Mouse (Mus musculus): Measurements from ENCODE around the gene Olfr744. TPM values are rescaled to one million over a fixed set of nuclear protein-coding genes. Genes with fewer than 3 reads are reported as not detected.
"Not testable (repeated sequence)": the region's sequence is repeated elsewhere in the genome, so short reads cannot be mapped to it uniquely, and the experiment has no call there.

Olfr744 gene
- total RNA-seq (2012; rRNA removed) (not detected in 2 replicates), total RNA-seq (2014; rRNA removed) (not detected in 2 replicates), polyA plus RNA-seq (2012; ENCODE audit: insufficient read length, low read depth) (not detected in 2 replicates)

DNA sequence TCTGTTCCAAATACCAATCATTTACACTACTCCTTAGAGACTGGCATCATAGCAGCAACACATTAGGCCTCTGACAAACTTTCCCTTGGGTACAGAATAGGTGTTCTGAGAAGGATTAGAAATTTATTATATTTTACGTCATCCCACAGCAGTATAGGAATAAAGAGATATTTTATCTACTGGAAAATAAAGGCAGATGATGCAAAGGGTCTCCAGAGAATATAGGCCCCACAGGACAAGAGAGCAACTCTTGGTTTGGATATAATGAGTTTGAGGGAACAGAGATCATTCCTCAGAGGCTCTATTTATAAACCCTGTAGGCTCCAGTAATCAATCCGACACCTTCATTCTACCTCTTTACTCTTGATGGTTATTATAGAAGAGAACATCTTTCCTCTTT lies at the start of gene Olfr744:
Olfr744 (plus strand) TSS at position 301 of the 400 bp plus-strand sequence.
- no peaks in the 10 kb centered on the region for H3K36me3 ChIP-seq (replicated peaks in 1 of 2; ENCODE audit: control insufficient read depth in 1 of 2, insufficient read depth in 1 of 2, low read length in 1 of 2)
- H3K79me2 ChIP-seq (replicated peaks; ENCODE audit: control insufficient read depth, extremely low read depth, insufficient read depth, poor library complexity, severe bottlenecking): no peaks in the 10 kb centered on the region
- H3K27ac ChIP-seq (ENCODE audit: insufficient read depth, low read depth): no peak within 1 kb of the TSS
- no peak for DNase-seq (ENCODE audit: extremely low read depth)
- H3K4me3 ChIP-seq (replicated peaks in 1 of 3; ENCODE audit: low read depth in 2 of 3, low read length in 2 of 3, poor library complexity in 1 of 3): no peak within 1 kb of the TSS
- H3K4me2 ChIP-seq (ENCODE audit: insufficient read depth, low read depth, poor library complexity, severe bottlenecking): no peak within 1 kb of the TSS
- TF ChIP-seq TCF12 (IDR thresholded peaks at IDR 0.05; ENCODE audit: low read depth, low read length): no peak
- TF ChIP-seq ETS1 (conservative IDR thresholded peaks at IDR 0.05; ENCODE audit: low read depth, low read length): no peak
- TF ChIP-seq ZNF384 (IDR thresholded peaks at IDR 0.05; ENCODE audit: low read depth, low read length): no peak
- no peak for TF ChIP-seq KAT2A (IDR thresholded peaks at IDR 0.05; ENCODE audit: insufficient replicate concordance, low read length)
- H3K9me3 ChIP-seq (replicated peaks; ENCODE audit: low read length): no peaks in the 10 kb centered on the region
- peaks cover 18% of the 10 kb centered on the region for H3K27me3 ChIP-seq (replicated peaks)
- in situ Hi-C loops (cut with MboI; ENCODE audit: low pct_ligation_motif_present, low pct_unique_long_range_greater_than_20kb, low sequenced_read_pairs): no loop called here
- no peaks in the 10 kb centered on the region for H3K4me1 ChIP-seq (ENCODE audit: control insufficient read depth in 1 of 2, insufficient read depth in 2 of 2)
- H3K9ac ChIP-seq (ENCODE audit: insufficient read depth, low read depth): no peak within 1 kb of the TSS
- dilution Hi-C loops (cut with MboI; ENCODE audit: extremely low pct_ligation_motif_present, extremely low pct_unique_long_range_greater_than_20kb, low sequenced_read_pairs): no loop called here

DNA sequence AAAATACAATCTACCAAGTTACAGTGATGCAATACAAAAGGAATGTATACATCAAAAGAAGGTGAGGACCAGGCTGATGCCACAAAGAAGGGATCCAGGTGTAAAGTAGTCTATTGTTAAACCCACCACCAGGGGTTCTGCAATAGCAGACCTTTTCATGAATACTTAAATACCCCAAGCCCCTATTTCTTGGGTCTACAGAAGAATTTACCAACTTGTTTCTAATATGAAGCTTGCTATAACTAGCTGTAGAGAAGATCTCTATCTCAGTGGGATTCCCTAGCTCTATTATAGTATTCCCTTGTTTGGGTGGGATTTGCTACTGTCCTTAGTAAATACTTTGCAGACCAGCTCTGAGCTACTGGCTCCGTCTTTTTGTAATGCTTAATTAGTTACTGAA lies 41.6 kb upstream of the Olfr744 start:
- H3K4me1 ChIP-seq (ENCODE audit: control insufficient read depth in 1 of 2, insufficient read depth in 2 of 2); H3K4me3 ChIP-seq (replicated peaks in 1 of 3; ENCODE audit: low read depth in 2 of 3, low read length in 2 of 3, poor library complexity in 1 of 3); H3K9me3 ChIP-seq (replicated peaks; ENCODE audit: low read length); in situ Hi-C loops (cut with MboI; ENCODE audit: low pct_ligation_motif_present, low pct_unique_long_range_greater_than_20kb, low sequenced_read_pairs); H3K27ac ChIP-seq (ENCODE audit: insufficient read depth, low read depth); dilution Hi-C loops (cut with MboI; ENCODE audit: extremely low pct_ligation_motif_present, extremely low pct_unique_long_range_greater_than_20kb, low sequenced_read_pairs); H3K9ac ChIP-seq (ENCODE audit: insufficient read depth, low read depth); H3K79me2 ChIP-seq (replicated peaks; ENCODE audit: control insufficient read depth, extremely low read depth, insufficient read depth, poor library complexity, severe bottlenecking); DNase-seq (ENCODE audit: extremely low read depth); H3K4me2 ChIP-seq (ENCODE audit: insufficient read depth, low read depth, poor library complexity, severe bottlenecking); H3K36me3 ChIP-seq (replicated peaks in 1 of 2; ENCODE audit: control insufficient read depth in 1 of 2, insufficient read depth in 1 of 2, low read length in 1 of 2): not testable (repeated sequence)
- H3K27me3 ChIP-seq (replicated peaks): peaks cover 12% of the 10 kb centered on the region

DNA sequence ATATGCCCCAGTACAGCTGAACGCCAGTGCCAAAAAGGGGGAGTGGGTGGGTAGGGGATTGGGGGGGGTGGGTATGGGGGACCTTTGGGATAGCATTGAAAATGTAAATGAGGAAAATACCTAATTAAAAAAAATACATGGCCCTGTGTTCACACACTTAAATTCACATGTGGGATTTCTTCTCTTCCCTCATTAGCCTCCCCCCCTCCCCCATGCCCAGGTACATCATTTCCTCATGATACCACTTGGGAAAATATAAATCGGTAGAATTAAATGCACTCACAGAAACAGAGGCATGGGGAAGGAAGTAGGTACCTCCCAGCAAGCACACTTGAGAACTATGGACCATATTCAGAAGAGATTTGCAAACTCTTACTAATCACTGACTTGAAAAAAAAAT lies 24.4 kb downstream of the Olfr744 start, which contains the start of gene Olfr745:
Olfr745 (plus strand) TSS at position 301 of the 400 bp plus-strand sequence.
- no peak within 1 kb of the TSS for H3K4me3 ChIP-seq (replicated peaks in 1 of 3; ENCODE audit: low read depth in 2 of 3, low read length in 2 of 3, poor library complexity in 1 of 3)
- dilution Hi-C loops (cut with MboI; ENCODE audit: extremely low pct_ligation_motif_present, extremely low pct_unique_long_range_greater_than_20kb, low sequenced_read_pairs): no loop called here
- H3K36me3 ChIP-seq (replicated peaks in 1 of 2; ENCODE audit: control insufficient read depth in 1 of 2, insufficient read depth in 1 of 2, low read length in 1 of 2): no peaks in the 10 kb centered on the region
- peaks cover 10% of the 10 kb centered on the region for H3K27me3 ChIP-seq (replicated peaks)
- no peak for DNase-seq (ENCODE audit: extremely low read depth)
- no peaks in the 10 kb centered on the region for H3K9me3 ChIP-seq (replicated peaks; ENCODE audit: low read length)
- no peaks in the 10 kb centered on the region for H3K4me1 ChIP-seq (ENCODE audit: control insufficient read depth in 1 of 2, insufficient read depth in 2 of 2)
- no peak within 1 kb of the TSS for H3K4me2 ChIP-seq (ENCODE audit: insufficient read depth, low read depth, poor library complexity, severe bottlenecking)
- TF ChIP-seq NRF1 (IDR thresholded peaks at IDR 0.05; ENCODE audit: low read depth, low read length) (no peak), SMC3 (IDR thresholded peaks at IDR 0.05; ENCODE audit: low read depth, low read length) (no peak), HCFC1 (IDR thresholded peaks at IDR 0.05; ENCODE audit: low read depth, low read length) (no peak), POLR2AphosphoS2 (IDR thresholded peaks at IDR 0.05; ENCODE audit: low read depth, low read length) (no peak), ZKSCAN1 (IDR thresholded peaks at IDR 0.05; ENCODE audit: borderline replicate concordance, low read depth, low read length) (no peak), NELFE (IDR thresholded peaks at IDR 0.05; ENCODE audit: low read depth, low read length) (no peak), PAX5 (IDR thresholded peaks at IDR 0.05; ENCODE audit: low read length) (no peak), BHLHE40 (IDR thresholded peaks at IDR 0.05; ENCODE audit: low read depth, low read length) (no peak), KAT2A (IDR thresholded peaks at IDR 0.05; ENCODE audit: insufficient replicate concordance, low read length) (no peak), RCOR1 (conservative IDR thresholded peaks at IDR 0.05; ENCODE audit: low read depth, low read length) (no peak), USF2 (conservative IDR thresholded peaks at IDR 0.05; ENCODE audit: low read depth, low read length) (no peak), JUND (conservative IDR thresholded peaks at IDR 0.05; ENCODE audit: low read depth, low read length) (no peak), EP300 (IDR thresholded peaks at IDR 0.05; ENCODE audit: low read length) (no peak), MYC (IDR thresholded peaks at IDR 0.05; ENCODE audit: low read depth, low read length) (no peak), MEF2A (IDR thresholded peaks at IDR 0.05; ENCODE audit: borderline replicate concordance, low read depth, low read length) (no peak), ZNF384 (IDR thresholded peaks at IDR 0.05; ENCODE audit: low read depth, low read length) (no peak)
- H3K27ac ChIP-seq (ENCODE audit: insufficient read depth, low read depth): no peak within 1 kb of the TSS
- in situ Hi-C loops (cut with MboI; ENCODE audit: low pct_ligation_motif_present, low pct_unique_long_range_greater_than_20kb, low sequenced_read_pairs): no loop called here
- no peak within 1 kb of the TSS for H3K9ac ChIP-seq (ENCODE audit: insufficient read depth, low read depth)
- no peaks in the 10 kb centered on the region for H3K79me2 ChIP-seq (replicated peaks; ENCODE audit: control insufficient read depth, extremely low read depth, insufficient read depth, poor library complexity, severe bottlenecking)
